Mouse (Mus musculus) intestine, postnatal 0 days (tissue): ENCODE data around the gene Cfap206. TPM values are rescaled to one million over a fixed set of nuclear protein-coding genes. Genes with fewer than 3 reads are reported as not detected.

Experiments
- ATAC-seq: fragments of 200-750 bp; cut with Nextera tagmentation; 2 replicates; pipeline ENCODE4 v1.8.0; 2017; ENCODE audit warnings: mild to moderate bottlenecking, moderate TSS enrichment, moderate library complexity
- H3K27ac ChIP-seq: fragments of 300-500 bp; sonication (generic); 2 replicates; pipeline ENCODE4 v1.5.1; 2014; ENCODE audit warnings: mild to moderate bottlenecking, low read depth, low read length, moderate library complexity
- H3K27me3 ChIP-seq: fragments of 300-500 bp; sonication (generic); replicated peaks from 2 replicates; pipeline ENCODE4 v1.6.1; 2014; ENCODE audit warnings: low read length, mixed read lengths; ENCODE audit not compliant: control insufficient read depth, insufficient read depth
- H3K36me3 ChIP-seq: fragments of 300-500 bp; sonication (generic); 2 replicates; pipeline ENCODE4 v1.6.1; 2014; ENCODE audit warnings: mild to moderate bottlenecking, moderate library complexity; ENCODE audit not compliant: control insufficient read depth, insufficient read depth
- H3K4me1 ChIP-seq: fragments of 300-500 bp; sonication (generic); replicated peaks from 2 replicates; pipeline ENCODE4 v1.6.1; 2014; ENCODE audit warnings: antibody characterized with exemption, low read length, mixed read lengths; ENCODE audit not compliant: control insufficient read depth, insufficient read depth
- H3K4me2 ChIP-seq: fragments of 300-500 bp; sonication (generic); replicated peaks from 2 replicates; pipeline ENCODE4 v1.6.1; 2014; ENCODE audit warnings: low read depth, mild to moderate bottlenecking, moderate library complexity
- H3K4me3 ChIP-seq: fragments of 300-500 bp; sonication (generic); 2 replicates; pipeline ENCODE4 v1.5.1; 2014; ENCODE audit warnings: low read depth, low read length
- H3K9ac ChIP-seq: fragments of 300-500 bp; sonication (generic); 2 replicates; pipeline ENCODE4 v1.6.1; 2014; ENCODE audit warnings: mild to moderate bottlenecking, low read depth, low read length
- H3K9me3 ChIP-seq: fragments of 300-500 bp; sonication (generic); 2 replicates; pipeline ENCODE4 v1.6.1; 2016; ENCODE audit warnings: mixed run types; ENCODE audit not compliant: control insufficient read depth
- CTCF ChIP-seq: sonication (generic); IDR thresholded peaks from 2 replicates; pipeline ENCODE4 v1.5.1; 2016; ENCODE audit warnings: low read depth, mild to moderate bottlenecking, control low read depth, antibody characterized with exemption, moderate library complexity
- WGBS: fragments of 180-500 bp; shearing (Covaris S2); extraction: QIAGEN DNeasy Blood & Tissue Kit; methylation state at CpG from one replicate; pipeline ENCODE4 v1.1.7; 2014; 5-methylcytosine and 5-hydroxymethylcytosine counted together
- polyA plus RNA-seq: library from polyadenylated mRNA; unstranded; fragments of >200 nt; fragmentation: Nextera tagmentation; extraction: Ambion mirVana; gene quantifications from 2 replicates; pipeline ENCODE4 v1.2.1, GENCODE M21; 2015

The Cfap206 gene
- 0.17 TPM in 1 of 2 replicates, not detected in the other for polyA plus RNA-seq

- no peak for TF ChIP-seq CTCF
- H3K27me3 ChIP-seq, result no peaks in the 10 kb centered on the region
- H3K27ac ChIP-seq, result no peak within 1 kb of the TSS
- H3K4me1 ChIP-seq, result no peaks in the 10 kb centered on the region
- H3K36me3 ChIP-seq, result no peaks in the 10 kb centered on the region
- peak within 1 kb of the TSS; percentile 97 for H3K4me2 ChIP-seq
- H3K4me3 ChIP-seq, result peak within 1 kb of the TSS; percentile 51
- 0 out of 2 replicates have a peak within 1 kb of the TSS, but pooled peaks have one; percentile 2 for H3K9ac ChIP-seq
- peak; percentile 83 for ATAC-seq
- no peaks in the 10 kb centered on the region for H3K9me3 ChIP-seq
- WGBS, result 1% methylated on average over 38 of the region's 38 CpGs
These were observed at the start of gene Cfap206 for GRCm38 (mm10) chr4:34729851-34730341. Gene Cfap206, minus strand, starts transcription at chr4:34730206.

GRCm38 (mm10) chr4:34777677-34778527 lies 47.9 kb upstream of the Cfap206 start, which contains the start of gene Smim8:
Gene Smim8, minus strand, starts transcription at chr4:34778423.
- H3K4me1 ChIP-seq, result no peaks in the 10 kb centered on the region
- H3K9ac ChIP-seq, result peak within 1 kb of the TSS; percentile 87
- H3K27me3 ChIP-seq, result no peaks in the 10 kb centered on the region
- peak; percentile 97 for ATAC-seq
- WGBS, result 5% methylated on average over 40 of the region's 40 CpGs
- H3K4me3 ChIP-seq, result peak within 1 kb of the TSS; percentile 72
- H3K36me3 ChIP-seq, result no peaks in the 10 kb centered on the region
- peak within 1 kb of the TSS; percentile 72 for H3K4me2 ChIP-seq
- no peaks in the 10 kb centered on the region for H3K9me3 ChIP-seq
- TF ChIP-seq CTCF, result peak; percentile 97
- peak within 1 kb of the TSS; percentile 52; the same call in 1 of the 2 replicates for H3K27ac ChIP-seq

- Histone ChIP-seq H3K27ac (no peak overlapping the region), H3K36me3 (peaks cover 17% of the 10 kb centered on the region; the same call in 1 of the 2 replicates), H3K4me2 (no peak overlapping the region), H3K4me3 (no peak overlapping the region), H3K27me3 (no peaks in the 10 kb centered on the region), H3K9me3 (no peaks in the 10 kb centered on the region), H3K9ac (no peak overlapping the region), H3K4me1 (no peaks in the 10 kb centered on the region)
- no peak for ATAC-seq
- 24% methylated on average over 8 of the region's 8 CpGs for WGBS
- no peak for TF ChIP-seq CTCF
These were observed 41.8 kb upstream of the Cfap206 start for GRCm38 (mm10) chr4:34771652-34772371.

- no peaks in the 10 kb centered on the region for H3K27me3 ChIP-seq
- WGBS, result 86% methylated on average over 1 of the region's 1 CpGs
- TF ChIP-seq CTCF, result no peak
- ATAC-seq, result no peak
- no peaks in the 10 kb centered on the region for H3K36me3 ChIP-seq
- no peak within 1 kb of the TSS for H3K4me3 ChIP-seq
- no peaks in the 10 kb centered on the region for H3K9me3 ChIP-seq
- no peak within 1 kb of the TSS for H3K9ac ChIP-seq
- no peaks in the 10 kb centered on the region for H3K4me1 ChIP-seq
- no peak within 1 kb of the TSS for H3K4me2 ChIP-seq
- H3K27ac ChIP-seq, result no peak within 1 kb of the TSS
These were observed 26.2 kb upstream of the Cfap206 start, which contains the start of gene Gm136 for GRCm38 (mm10) chr4:34756163-34756562. Gene Gm136, minus strand, starts transcription at chr4:34756263.

GRCm38 (mm10) chr4:34749236-34749635 lies 19.2 kb upstream of the Cfap206 start:
- 43% methylated on average over 6 of the region's 6 CpGs for WGBS
- ATAC-seq, result no peak
- Histone ChIP-seq H3K27ac (no peak overlapping the region), H3K9ac (no peak overlapping the region), H3K4me1 (no peaks in the 10 kb centered on the region), H3K4me3 (no peak overlapping the region), H3K4me2 (no peak overlapping the region), H3K9me3 (no peaks in the 10 kb centered on the region), H3K27me3 (no peaks in the 10 kb centered on the region), H3K36me3 (no peaks in the 10 kb centered on the region)
- TF ChIP-seq CTCF, result no peak

GRCm38 (mm10) chr4:34734461-34734860 lies 4.5 kb upstream of the Cfap206 start:
- TF ChIP-seq CTCF, result no peak
- H3K4me1 ChIP-seq, result no peaks in the 10 kb centered on the region
- H3K27me3 ChIP-seq, result no peaks in the 10 kb centered on the region
- ATAC-seq, result no peak
- H3K36me3 ChIP-seq, result no peaks in the 10 kb centered on the region
- no peak overlapping the region for H3K9ac ChIP-seq
- H3K9me3 ChIP-seq, result no peaks in the 10 kb centered on the region
- H3K4me3 ChIP-seq, result no peak overlapping the region
- no peak overlapping the region for H3K4me2 ChIP-seq
- WGBS, result 77% methylated on average over 3 of the region's 3 CpGs
- no peak overlapping the region for H3K27ac ChIP-seq
